10 mouse cellular contexts compared by ENCODE assay signal in genomic region chr14:57161201-57161600, GRCm38 (mm10). TPM values are rescaled to one million over a fixed set of nuclear protein-coding genes. Genes with fewer than 3 reads are reported as not detected.
A peak's percentile ranks its signal among the peaks of the same experiment; 100 is the strongest.
DNase-seq lines count a peak whose midpoint lies in the region; ATAC-seq and TF ChIP-seq lines count a peak whose summit lies in the region.
"Had no signal": no experiment of that assay in that cellular context is flagged by ENCODE, and none has a peak within 500 bp of the region (broad histone marks: within the 10 kb centered on the region; RNA-seq: fewer than 3 reads in every experiment).

No protein-coding gene starts in this region.

- H3K9ac ChIP-seq in hindbrain, embryonic 13.5 days = no peak overlapping the region
- no peak overlapping the region for H3K9ac ChIP-seq in stomach, embryonic 14.5 days (replicated peaks; ENCODE audit: low read depth, low read length)

- no peaks in the 10 kb centered on the region for H3K9me3 ChIP-seq in hindbrain, embryonic 13.5 days
- H3K9me3 ChIP-seq in hindbrain, embryonic 10.5 days = no peaks in the 10 kb centered on the region
- no peaks in the 10 kb centered on the region for H3K9me3 ChIP-seq in stomach, embryonic 14.5 days (ENCODE audit: control insufficient read depth, low read depth, low read length)

- TF ChIP-seq CTCF in Patski (IDR thresholded peaks at IDR 0.05) = no peak

- no peak overlapping the region for H3K4me3 ChIP-seq in hindbrain, embryonic 13.5 days
- H3K4me3 ChIP-seq in hindbrain, embryonic 10.5 days = no peak overlapping the region
- no peak overlapping the region for H3K4me3 ChIP-seq in stomach, embryonic 14.5 days (ENCODE audit: low read depth, low read length)

- CTCF ChIA-PET in Patski (lab: Charles Lee) = no interaction called here

- DNase-seq in hindbrain, embryonic 10.5 days (ENCODE audit: low spot score) = no peak
- DNase-seq in Patski (ENCODE audit: low read depth, low spot score) = no peak
- DNase-seq in fibroblast of lung, adult 2 months (ENCODE audit: low read depth) = peak; percentile 61
- peak; percentile 24 to 33 for DNase-seq in layer of hippocampus, adult 8-10 months (ENCODE audit: low spot score in 2 of 2)
- no peak for DNase-seq in embryo, embryonic 10 days (ENCODE audit: low spot score)
- no peak for DNase-seq in c-Kit-positive CD71-positive TER-119-positive erythroid progenitor cells, embryonic 14.5 days (ENCODE audit: low spot score)

- no peaks in the 10 kb centered on the region for H3K27me3 ChIP-seq in hindbrain, embryonic 13.5 days
- no peaks in the 10 kb centered on the region for H3K27me3 ChIP-seq in hindbrain, embryonic 10.5 days (ENCODE audit: insufficient read depth, poor library complexity, severe bottlenecking)
- H3K27me3 ChIP-seq in Patski = peaks cover 30% of the 10 kb centered on the region
- no peaks in the 10 kb centered on the region for H3K27me3 ChIP-seq in stomach, embryonic 14.5 days (ENCODE audit: control insufficient read depth, insufficient read depth, low read length)

- 0 out of 2 replicates have a peak, but pooled peaks cover 4% of the 10 kb centered on the region for H3K4me1 ChIP-seq in hindbrain, embryonic 13.5 days (replicated peaks)
- H3K4me1 ChIP-seq in hindbrain, embryonic 10.5 days (replicated peaks) = peaks cover 27% of the 10 kb centered on the region; the same call in 1 of the 2 replicates
- 0 out of 2 replicates have a peak, but pooled peaks cover 3% of the 10 kb centered on the region for H3K4me1 ChIP-seq in stomach, embryonic 14.5 days (ENCODE audit: control insufficient read depth, insufficient read depth, low read length)

- no peak overlapping the region for H3K27ac ChIP-seq in hindbrain, embryonic 13.5 days
- no peak overlapping the region for H3K27ac ChIP-seq in hindbrain, embryonic 10.5 days
- H3K27ac ChIP-seq in stomach, embryonic 14.5 days (ENCODE audit: low read length) = no peak overlapping the region

- H3K4me2 ChIP-seq in hindbrain, embryonic 13.5 days = no peak overlapping the region
- H3K4me2 ChIP-seq in stomach, embryonic 14.5 days (replicated peaks; ENCODE audit: low read depth, low read length) = no peak overlapping the region

- 0 out of 2 replicates have a peak, but pooled peaks have one; percentile 46 for ATAC-seq in hindbrain, embryonic 13.5 days (ENCODE audit: low FRiP score)
- ATAC-seq in Patski = peak; percentile 26
- peak; percentile 58; the same call in 1 of the 2 replicates for ATAC-seq in stomach, embryonic 14.5 days (ENCODE audit: insufficient number of reproducible peaks, insufficient read depth, low FRiP score, low read depth)

- WGBS in hindbrain, embryonic 13.5 days = 64% methylated on average over 4 of the region's 4 CpGs
- WGBS in hindbrain, embryonic 10.5 days = 79% methylated on average over 4 of the region's 4 CpGs
- 39% methylated on average over 4 of the region's 4 CpGs for WGBS in stomach, embryonic 14.5 days

- no peaks in the 10 kb centered on the region for H3K36me3 ChIP-seq in hindbrain, embryonic 13.5 days
- H3K36me3 ChIP-seq in hindbrain, embryonic 10.5 days = no peaks in the 10 kb centered on the region
- H3K36me3 ChIP-seq in stomach, embryonic 14.5 days (ENCODE audit: control insufficient read depth, insufficient read depth, low read length) = no peaks in the 10 kb centered on the region

- POLR2A ChIA-PET in Patski (lab: Charles Lee) = no interaction called here

- in situ Hi-C loops in Patski (cut with MboI; ENCODE audit: low pct_unique_long_range_greater_than_20kb) = no loop called here

RNA-seq across cellular contexts. Expression of gene Gjb6, which starts 27.8 kb away (rescaled TPM):
- polyA plus RNA-seq in hindbrain, embryonic 13.5 days (2015; fragmentation: Nextera tagmentation; extraction: Ambion mirVana) = 18.0 and 18.4 TPM in 2 replicates
- polyA plus RNA-seq in hindbrain, embryonic 10.5 days (2016; fragmentation: Nextera tagmentation; extraction: Ambion mirVana) = 0.92 and 1.5 TPM in 2 replicates
- polyA plus RNA-seq in Patski (2021) = not detected
- total RNA-seq in layer of hippocampus, adult 8-10 months (2022) = 100 to 1,000 TPM in 3 of 4 experiments, 10 to 100 TPM in 1; 82.3 to 115 (median 104) TPM
- 0.86 and 1.4 TPM in 2 replicates for polyA plus RNA-seq in stomach, embryonic 14.5 days (2014; fragmentation: Nextera tagmentation; extraction: Ambion mirVana)
- polyA plus RNA-seq: small intestine, adult 2 months had no signal

RNA-seq across cellular contexts. Expression of gene Gm4491, which starts 45.5 kb away (rescaled TPM):
- polyA plus RNA-seq in hindbrain, embryonic 13.5 days (2015; fragmentation: Nextera tagmentation; extraction: Ambion mirVana) = not detected in 2 replicates
- not detected in 2 replicates for polyA plus RNA-seq in hindbrain, embryonic 10.5 days (2016; fragmentation: Nextera tagmentation; extraction: Ambion mirVana)
- not detected for polyA plus RNA-seq in Patski (2021)
- 1 to 10 TPM in 2 of 4 experiments, under 1 TPM in 2; 0.41 to 1.0 (median 0.83) TPM for total RNA-seq in layer of hippocampus, adult 8-10 months (2022)
- polyA plus RNA-seq in stomach, embryonic 14.5 days (2014; fragmentation: Nextera tagmentation; extraction: Ambion mirVana) = not detected in 2 replicates
- polyA plus RNA-seq: embryonic facial prominence, embryonic 11.5 days; small intestine, adult 2 months had no signal

RNA-seq across cellular contexts. Expression of gene Gjb2, which starts 56.7 kb away (rescaled TPM):
- 15.3 and 17.0 TPM in 2 replicates for polyA plus RNA-seq in hindbrain, embryonic 13.5 days (2015; fragmentation: Nextera tagmentation; extraction: Ambion mirVana)
- polyA plus RNA-seq in hindbrain, embryonic 10.5 days (2016; fragmentation: Nextera tagmentation; extraction: Ambion mirVana) = 4.4 and 9.0 TPM in 2 replicates
- 0.10 TPM for polyA plus RNA-seq in Patski (2021)
- total RNA-seq in layer of hippocampus, adult 8-10 months (2022) = 10 to 100 TPM in 3 of 4 experiments, 1 to 10 TPM in 1; 9.1 to 14.5 (median 10.3) TPM
- polyA plus RNA-seq in stomach, embryonic 14.5 days (2014; fragmentation: Nextera tagmentation; extraction: Ambion mirVana) = 0.49 and 2.3 TPM in 2 replicates

Comparison
In these comparisons a context has a peak if more than half of its experiments do, and no peak if none do; other contexts are left out.
1. DNase-seq: peak in fibroblast of lung, adult 2 months (single experiment) and layer of hippocampus, adult 8-10 months (2 of 2); none in hindbrain, embryonic 10.5 days (single experiment), Patski (single experiment), embryo, embryonic 10 days (single experiment) and c-Kit-positive CD71-positive TER-119-positive erythroid progenitor cells, embryonic 14.5 days (single experiment).
2. Peak in every context shown above with its lines, with median percentiles within 50 percentile points of each other: ATAC-seq.